Mouse (Mus musculus): ENCODE results near the gene Atp10b.

- TF ChIP-seq CTCF (IDR thresholded peaks at IDR 0.05; ENCODE audit: extremely low read depth, insufficient read length, insufficient replicate concordance, low read depth, low read length) (no peak), POLR2A (IDR thresholded peaks at IDR 0.05; ENCODE audit: low read depth, low read length) (no peak)
Measured at GRCm38 (mm10) chr11:43101357-43101756, 48.3 kb upstream of the Atp10b start.
